Mouse (Mus musculus) liver, adult 2 months (tissue): ENCODE data around the gene Strbp. TPM values are rescaled to one million over a fixed set of nuclear protein-coding genes. Genes with fewer than 3 reads are reported as not detected.

Experiments used
- DNase-seq: peaks from one replicate; pipeline ENCODE4 v3.0.0-alpha.2; 2011; ENCODE audit warnings: low read depth, low spot score; ENCODE audit errors: extremely low read depth
- H3K27ac ChIP-seq: fragments of 200-500 bp; replicated peaks from 2 replicates; pipeline ENCODE4 v1.5.1; 2012; ENCODE audit warnings: low read depth, mild to moderate bottlenecking, control low read depth, inconsistent platforms, low read length; ENCODE audit not compliant: insufficient read depth
- H3K27me3 ChIP-seq: fragments of 200-500 bp; 2 replicates; pipeline ENCODE4 v1.6.1; 2012; ENCODE audit warnings: mild to moderate bottlenecking, moderate library complexity, low read length, inconsistent platforms; ENCODE audit not compliant: control insufficient read depth, insufficient read depth
- H3K36me3 ChIP-seq: fragments of 200-500 bp; 2 replicates; pipeline ENCODE4 v1.6.1; 2012; ENCODE audit warnings: low read length, inconsistent platforms; ENCODE audit not compliant: control insufficient read depth, insufficient read depth
- H3K4me1 ChIP-seq: fragments of 200-500 bp; 2 replicates; pipeline ENCODE4 v1.6.1; 2011; ENCODE audit warnings: low read length; ENCODE audit not compliant: control insufficient read depth, insufficient read depth
- H3K4me3 ChIP-seq: fragments of 200-500 bp; 2 replicates; pipeline ENCODE4 v1.5.1; 2011; ENCODE audit warnings: low read depth, mild to moderate bottlenecking, control low read depth, low read length, moderate library complexity; ENCODE audit not compliant: insufficient read depth
- H3K79me2 ChIP-seq: fragments of 200-500 bp; 2 replicates; pipeline ENCODE4 v1.6.1; 2012; ENCODE audit warnings: inconsistent platforms, mild to moderate bottlenecking, low read length, moderate library complexity; ENCODE audit not compliant: control insufficient read depth, insufficient read depth
- H3K9ac ChIP-seq: fragments of 200-500 bp; 2 replicates; pipeline ENCODE4 v1.6.1; 2012; ENCODE audit warnings: low read depth, mild to moderate bottlenecking, control low read depth, inconsistent platforms, low read length
- CTCF ChIP-seq: fragments of 200-500 bp; IDR thresholded peaks from 2 replicates; pipeline ENCODE4 v1.5.1; 2011; ENCODE audit warnings: low read depth, low read length, control low read depth
- POLR2A ChIP-seq: fragments of 200-500 bp; IDR thresholded peaks from 2 replicates; pipeline ENCODE4 v1.6.1; 2011; ENCODE audit warnings: low read length, control low read depth; ENCODE audit not compliant: insufficient read depth; ENCODE audit errors: extremely low read depth
- WGBS: fragments of 180-500 bp; shearing (Covaris S2); methylation state at CpG from one replicate; pipeline ENCODE4 v1.1.7; 2018; 5-methylcytosine and 5-hydroxymethylcytosine counted together
- polyA plus RNA-seq: library from polyadenylated mRNA; depleted of rRNA; stranded (reverse); fragments of >200 nt; gene quantifications from 2 replicates; pipeline ENCODE4 v1.2.3, GENCODE M21; 2012
- total RNA-seq: library from RNA; depleted of rRNA; stranded (reverse); fragments of >200 nt; gene quantifications from 2 replicates; pipeline ENCODE4 v1.2.3, GENCODE M21; 2014

Strbp gene
- total and polyA plus RNA-seq, 2 experiments = 2.6 to 18.6 TPM

DNA sequence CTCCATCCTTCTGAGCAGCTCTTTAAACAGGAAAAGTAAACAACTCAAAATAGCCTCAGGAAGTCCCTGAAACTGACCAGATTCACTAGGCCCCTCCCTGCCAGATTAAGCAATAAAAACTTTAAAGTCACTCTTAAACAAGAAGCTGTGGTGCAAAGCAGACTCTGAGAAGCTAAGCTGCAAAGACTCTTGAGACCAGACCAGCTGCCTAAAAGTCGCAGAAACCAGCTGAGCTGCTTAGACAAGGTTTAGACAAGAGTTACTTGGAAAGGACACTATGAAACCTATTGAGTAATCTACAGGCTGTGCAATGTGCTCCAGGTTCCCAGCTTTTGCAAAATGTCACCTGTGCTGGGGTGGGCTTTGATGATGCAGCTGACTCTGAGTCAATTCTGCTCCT is 16.6 kb downstream of the Strbp start:
- no peak for TF ChIP-seq CTCF
- no peak for TF ChIP-seq POLR2A
- DNase-seq = peak; percentile 60
- peaks cover 7% of the 10 kb centered on the region; the same call in 1 of the 2 replicates for H3K79me2 ChIP-seq
- H3K4me1 ChIP-seq = peaks cover 14% of the 10 kb centered on the region
- no peaks in the 10 kb centered on the region for H3K27me3 ChIP-seq
- no peak overlapping the region for H3K4me3 ChIP-seq
- 49% methylated on average over 1 of the region's 1 CpGs for WGBS
- no peaks in the 10 kb centered on the region for H3K36me3 ChIP-seq
- no peak overlapping the region; the same call in 1 of the 2 replicates for H3K27ac ChIP-seq
- no peak overlapping the region for H3K9ac ChIP-seq

DNA sequence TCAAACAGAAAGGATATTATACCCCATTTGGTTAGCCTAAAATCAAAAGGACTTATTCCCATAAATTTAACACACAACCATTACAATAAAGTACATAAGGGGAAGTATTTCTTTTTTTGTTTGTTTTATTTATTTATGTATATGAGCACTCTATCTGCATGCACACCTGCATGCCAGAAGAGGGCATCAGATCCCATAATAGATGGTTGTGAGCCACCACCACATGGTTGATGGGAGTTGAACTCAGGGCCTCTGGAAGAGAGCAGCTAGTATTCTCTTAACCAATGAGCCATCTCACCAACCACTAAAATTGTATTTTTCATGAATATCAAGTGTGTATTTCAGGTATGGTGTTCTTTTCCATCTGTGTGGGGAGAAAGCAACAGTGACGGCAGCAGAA is 18.8 kb downstream of the Strbp start:
- no peak overlapping the region for H3K4me3 ChIP-seq
- TF ChIP-seq CTCF (no peak), POLR2A (no peak)
- H3K79me2 ChIP-seq = peaks cover 11% of the 10 kb centered on the region; the same call in 1 of the 2 replicates
- DNase-seq = no peak
- H3K4me1 ChIP-seq = peaks cover 14% of the 10 kb centered on the region
- no peak overlapping the region for H3K27ac ChIP-seq
- WGBS = 100% methylated on average over 1 of the region's 1 CpGs
- H3K9ac ChIP-seq = no peak overlapping the region
- no peaks in the 10 kb centered on the region for H3K36me3 ChIP-seq
- no peaks in the 10 kb centered on the region for H3K27me3 ChIP-seq

DNA sequence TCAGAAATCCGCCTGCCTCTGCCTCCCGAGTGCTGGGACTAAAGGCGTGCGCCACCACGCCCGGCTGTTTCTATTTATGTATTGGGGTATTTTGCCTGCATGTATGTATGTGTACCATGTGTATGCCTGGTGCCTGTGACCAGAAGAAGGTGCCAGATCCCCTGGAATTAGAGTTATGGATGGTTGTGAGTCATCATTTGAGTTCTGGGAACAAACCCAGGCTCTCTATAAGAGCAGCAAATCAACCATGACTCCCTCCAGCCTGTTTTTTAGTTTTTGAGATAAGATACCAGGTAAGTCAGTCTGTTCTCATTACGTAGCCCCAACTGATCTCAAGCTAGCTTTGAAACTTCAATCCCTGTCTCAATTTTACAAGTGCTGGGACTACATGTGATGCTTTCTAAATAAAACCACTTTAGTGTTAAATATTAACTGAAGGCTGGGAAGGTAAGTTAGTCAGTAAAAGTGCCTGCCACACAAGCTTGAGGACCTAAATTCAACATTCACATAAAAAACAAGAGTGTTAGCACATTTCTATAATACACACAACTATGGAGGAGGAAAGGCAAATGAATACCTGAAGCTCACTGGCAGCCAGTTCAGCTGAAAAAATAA is 21.4 kb downstream of the Strbp start:
- DNase-seq = peak; percentile 80
- H3K79me2 ChIP-seq = peaks cover 11% of the 10 kb centered on the region; the same call in 1 of the 2 replicates
- H3K36me3 ChIP-seq = no peaks in the 10 kb centered on the region
- H3K4me3 ChIP-seq = no peak overlapping the region
- peak overlapping the region; percentile 57 for H3K27ac ChIP-seq
- H3K4me1 ChIP-seq = peaks cover 10% of the 10 kb centered on the region
- H3K9ac ChIP-seq = no peak overlapping the region
- 87% methylated on average over 7 of the region's 7 CpGs for WGBS
- TF ChIP-seq CTCF = no peak
- TF ChIP-seq POLR2A = no peak
- no peaks in the 10 kb centered on the region for H3K27me3 ChIP-seq

GRCm38 (mm10) chr2:37651086-37651485 is 52.6 kb downstream of the Strbp start:
- Histone ChIP-seq H3K4me3 (no peak overlapping the region), H3K27me3 (no peaks in the 10 kb centered on the region), H3K79me2 (peaks cover 2% of the 10 kb centered on the region; the same call in 1 of the 2 replicates), H3K27ac (no peak overlapping the region), H3K4me1 (peaks cover 13% of the 10 kb centered on the region; the same call in 1 of the 2 replicates), H3K9ac (no peak overlapping the region), H3K36me3 (no peaks in the 10 kb centered on the region)
- DNase-seq = peak; percentile 54
- TF ChIP-seq POLR2A = no peak
- TF ChIP-seq CTCF = no peak
- WGBS = 23% methylated on average over 1 of the region's 1 CpGs

GRCm38 (mm10) chr2:37649590-37649989 is 54.1 kb downstream of the Strbp start:
- H3K4me1 ChIP-seq = peaks cover 13% of the 10 kb centered on the region; the same call in 1 of the 2 replicates
- 21% methylated on average over 2 of the region's 2 CpGs for WGBS
- no peak overlapping the region; the same call in 1 of the 2 replicates for H3K9ac ChIP-seq
- H3K4me3 ChIP-seq = no peak overlapping the region
- peak overlapping the region; percentile 94 for H3K27ac ChIP-seq
- no peaks in the 10 kb centered on the region for H3K27me3 ChIP-seq
- H3K79me2 ChIP-seq = peaks cover 2% of the 10 kb centered on the region; the same call in 1 of the 2 replicates
- DNase-seq = peak; percentile 97
- no peak for TF ChIP-seq POLR2A
- TF ChIP-seq CTCF = no peak
- no peaks in the 10 kb centered on the region for H3K36me3 ChIP-seq

DNA sequence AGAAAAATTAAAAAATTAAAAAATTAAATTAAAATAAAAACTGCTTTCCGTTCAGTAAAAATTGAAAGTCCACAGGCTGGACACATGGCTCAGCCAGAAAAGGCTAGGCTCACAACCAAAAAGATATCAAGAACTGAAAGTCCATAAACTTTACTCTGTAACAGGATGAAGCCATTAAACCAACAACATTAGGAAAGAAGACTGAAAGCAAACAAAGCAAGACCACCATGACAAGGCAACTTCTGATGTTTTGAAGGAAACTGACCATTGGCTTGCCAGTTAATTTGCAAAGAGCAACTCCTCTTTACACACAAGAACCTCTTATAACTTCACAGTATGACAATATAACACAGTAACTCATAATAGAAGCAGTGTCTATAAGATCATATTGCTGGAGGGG is 54.7 kb downstream of the Strbp start:
- Histone ChIP-seq H3K36me3 (no peaks in the 10 kb centered on the region), H3K9ac (no peak overlapping the region), H3K27me3 (no peaks in the 10 kb centered on the region), H3K27ac (peak overlapping the region; percentile 94), H3K4me1 (peaks cover 13% of the 10 kb centered on the region; the same call in 1 of the 2 replicates), H3K4me3 (no peak overlapping the region), H3K79me2 (peaks cover 2% of the 10 kb centered on the region; the same call in 1 of the 2 replicates)
- peak; percentile 80 for DNase-seq
- TF ChIP-seq POLR2A (no peak), CTCF (no peak)
- 26% methylated on average over 1 of the region's 1 CpGs for whole genome bisulfite sequencing
